Mouse (Mus musculus) cortical plate, adult 2 months (tissue): ENCODE results near the gene Fam167b.

Experiments used
- CTCF ChIP-seq: fragments of 200-500 bp; IDR thresholded peaks from 2 replicates; pipeline ENCODE4 v1.5.1; 2011; ENCODE audit warnings: mild to moderate bottlenecking, control low read depth, low read length; ENCODE audit not compliant: insufficient read depth; ENCODE audit errors: extremely low read depth
- POLR2A ChIP-seq: fragments of 200-500 bp; IDR thresholded peaks from 2 replicates; pipeline ENCODE4 v1.6.1; 2011; ENCODE audit warnings: mild to moderate bottlenecking, low read length, control low read depth; ENCODE audit not compliant: insufficient read depth; ENCODE audit errors: extremely low read depth

- no peak for TF ChIP-seq CTCF
- 0 out of 2 replicates have a peak, but pooled peaks have one; percentile 3 for TF ChIP-seq POLR2A
These were observed 31.7 kb upstream of the Fam167b start for GRCm38 (mm10) chr4:129610026-129610425.
